Mouse (Mus musculus) bone marrow macrophage, adult 2 months (primary cell): ENCODE results near the gene Brd1.

Experiments
- CTCF ChIP-seq: IDR thresholded peaks from 2 replicates; pipeline ENCODE4 v1.5.1; 2012; ENCODE audit warnings: low read depth, mild to moderate bottlenecking, low read length, moderate library complexity
- POLR2A ChIP-seq: IDR thresholded peaks from 2 replicates; pipeline ENCODE4 v1.6.1; 2012; ENCODE audit warnings: mild to moderate bottlenecking, low read depth, low read length, borderline replicate concordance

DNA sequence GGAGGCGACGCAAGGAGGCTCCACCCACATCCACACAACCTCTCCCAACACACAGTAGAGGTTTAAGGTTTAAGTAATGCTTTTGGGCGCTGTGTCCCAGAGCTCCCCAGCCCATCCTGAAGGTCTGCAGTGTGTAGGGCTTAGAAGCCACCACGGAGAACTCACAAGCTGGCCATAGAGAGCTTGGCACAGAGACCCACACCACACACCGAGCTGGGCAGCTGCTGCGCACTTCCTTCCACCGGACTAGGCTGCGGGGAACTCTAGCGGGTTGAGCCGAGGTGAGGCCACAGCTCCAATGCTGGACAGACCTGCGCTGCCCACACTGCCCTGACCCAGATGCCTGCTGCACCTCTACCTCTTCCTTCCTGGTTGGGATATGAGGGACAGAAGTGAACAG is 71.0 kb downstream of the Brd1 start:
- no peak for TF ChIP-seq POLR2A
- TF ChIP-seq CTCF = no peak
